Mouse (Mus musculus): ENCODE data around the gene Aicda.

DNA sequence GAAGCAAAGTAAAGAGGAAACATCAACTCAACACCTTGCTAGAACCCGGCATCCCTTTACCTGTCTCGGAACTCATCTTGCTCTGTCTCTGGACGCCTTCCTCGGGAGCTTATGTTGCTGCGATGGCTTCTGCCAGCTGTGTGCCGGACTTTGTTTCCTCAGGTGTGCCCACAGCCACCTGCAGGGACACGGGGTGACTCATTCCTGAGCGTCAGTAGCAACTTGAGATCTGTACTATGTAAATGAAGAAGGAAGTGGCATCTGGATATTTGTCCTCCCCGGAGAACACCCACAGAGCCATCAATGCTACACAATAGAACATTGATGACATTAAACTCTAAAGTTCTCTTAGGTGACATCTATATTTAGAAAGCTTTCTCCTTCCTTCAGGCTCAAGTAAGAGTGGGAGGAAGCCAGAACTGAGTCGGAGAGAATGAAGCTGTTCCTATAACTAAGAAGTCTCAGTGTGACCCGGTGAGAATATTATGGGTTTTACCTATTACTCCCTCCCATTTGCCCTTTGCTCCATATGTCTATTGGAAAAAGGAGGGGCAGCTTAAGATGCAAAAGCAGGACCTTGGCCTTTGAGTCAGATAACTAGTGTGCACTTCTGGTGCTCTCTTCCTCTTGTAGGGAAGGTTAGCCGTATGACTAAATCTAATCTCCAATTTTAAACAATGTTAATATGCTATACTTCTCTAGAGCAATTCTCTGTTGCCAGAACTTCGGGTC, 37.6 kb downstream of the Aicda start:
- TF ChIP-seq CTCF (IDR thresholded peaks at IDR 0.05; ENCODE audit: low read depth) (no peak), EP300 (IDR thresholded peaks at IDR 0.05; ENCODE audit: low read depth) (no peak)

Data from liver, embryonic 14.5 days (tissue).